Mouse (Mus musculus) left cerebral cortex, adult 18-20 months (tissue): ENCODE data around the gene Mboat2. TPM values are rescaled to one million over a fixed set of nuclear protein-coding genes. Genes with fewer than 3 reads are reported as not detected.

Experiments used
- DNase-seq, 2 experiments: peaks; one replicate each; pipeline ENCODE4 v3.0.0; 2021 to 2022; ENCODE audit warnings: low spot score in 2 of 2, mixed read lengths in 1 of 2
- total RNA-seq, 2 experiments: library from RNA; stranded (reverse); gene quantifications; 2 replicates each; pipeline ENCODE4 v1.2.3; 2021

Gene Mboat2
- total RNA-seq, 2 experiments from 2014 or later = 85.0 to 94.7 TPM

DNA sequence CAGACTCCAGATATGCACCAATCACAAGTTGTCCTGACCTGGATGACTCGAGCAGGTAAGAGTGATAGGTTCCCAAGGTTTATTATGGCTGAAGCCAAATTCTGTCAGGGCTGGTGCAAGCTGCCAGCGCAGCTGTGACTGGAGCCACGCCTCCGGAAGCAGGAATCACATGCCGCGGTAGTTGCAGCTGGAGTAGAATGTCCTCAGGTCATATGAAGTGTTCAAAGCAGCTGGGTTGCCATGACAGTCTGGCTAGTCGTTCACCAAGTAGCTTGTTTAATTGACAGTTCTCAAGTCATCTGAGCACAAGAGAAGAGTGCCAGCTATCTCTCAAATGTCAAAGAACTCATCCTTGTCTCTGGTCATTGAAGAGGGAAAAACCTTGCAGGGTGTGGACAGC is 28.7 kb downstream of the Mboat2 start:
- no peak for DNase-seq

GRCm38 (mm10) chr12:24860436-24860835 is 29.8 kb downstream of the Mboat2 start:
- DNase-seq = no peak

GRCm38 (mm10) chr12:24863762-24864161 is 33.1 kb downstream of the Mboat2 start:
- no peak for DNase-seq

DNA sequence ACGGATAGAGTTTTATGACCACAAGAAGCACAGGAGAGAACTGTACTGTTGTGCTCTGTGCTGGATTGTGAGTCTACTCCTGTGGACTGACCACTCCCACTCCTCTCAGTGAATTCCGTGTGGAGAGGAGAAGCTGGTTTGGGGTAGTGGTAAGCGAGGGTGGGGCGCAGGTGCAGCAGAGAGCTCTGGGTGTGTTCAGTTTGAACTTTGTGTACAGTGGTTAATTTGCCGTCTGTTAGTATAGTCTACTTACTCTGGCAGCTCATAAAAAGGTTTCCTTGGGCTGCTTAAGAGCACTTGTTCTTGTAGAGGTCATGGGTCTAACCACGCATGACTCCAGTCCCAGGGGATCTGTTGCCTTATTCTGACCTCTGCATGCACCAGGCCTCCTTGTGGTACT is 36.0 kb downstream of the Mboat2 start:
- DNase-seq = no peak

DNA sequence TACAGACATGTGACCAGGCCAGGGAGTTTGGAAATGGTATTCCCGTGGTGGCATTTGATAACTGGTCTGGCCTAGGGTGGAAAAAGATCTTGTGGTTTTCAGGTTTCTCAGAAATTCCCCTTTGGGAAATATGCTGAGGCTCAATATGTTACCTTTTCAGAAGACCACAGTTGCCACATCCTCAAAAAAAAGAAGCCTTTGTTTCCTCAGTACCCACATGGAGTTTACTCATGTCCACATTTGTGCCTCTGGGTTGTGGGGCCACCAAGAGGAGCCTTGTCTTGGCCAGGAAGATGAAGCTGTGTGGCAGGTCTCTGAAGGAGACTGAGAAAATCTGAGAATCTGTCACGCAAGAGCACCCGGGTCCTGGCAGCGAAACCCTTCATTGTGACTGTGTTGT is 38.0 kb downstream of the Mboat2 start:
- DNase-seq = no peak

DNA sequence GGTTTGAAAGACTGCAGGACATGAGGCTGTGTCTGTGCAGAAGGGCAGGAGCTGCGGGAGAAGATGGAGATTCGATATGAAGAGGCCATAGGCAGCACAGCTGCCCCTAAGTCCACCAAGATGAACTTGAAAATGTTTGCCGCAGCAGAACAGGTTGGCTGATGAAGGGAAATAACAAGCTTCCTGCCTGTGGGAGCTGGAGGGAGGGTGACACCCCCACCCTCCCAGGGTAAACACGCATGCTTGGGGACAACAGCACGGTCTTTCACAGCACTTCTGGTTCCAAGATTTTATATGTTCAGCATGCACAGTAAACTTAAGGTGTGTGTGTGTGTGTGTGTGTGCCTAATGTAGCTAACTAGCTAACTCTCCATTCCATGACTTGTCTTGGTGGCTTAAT is 38.6 kb downstream of the Mboat2 start:
- no peak for DNase-seq

DNA sequence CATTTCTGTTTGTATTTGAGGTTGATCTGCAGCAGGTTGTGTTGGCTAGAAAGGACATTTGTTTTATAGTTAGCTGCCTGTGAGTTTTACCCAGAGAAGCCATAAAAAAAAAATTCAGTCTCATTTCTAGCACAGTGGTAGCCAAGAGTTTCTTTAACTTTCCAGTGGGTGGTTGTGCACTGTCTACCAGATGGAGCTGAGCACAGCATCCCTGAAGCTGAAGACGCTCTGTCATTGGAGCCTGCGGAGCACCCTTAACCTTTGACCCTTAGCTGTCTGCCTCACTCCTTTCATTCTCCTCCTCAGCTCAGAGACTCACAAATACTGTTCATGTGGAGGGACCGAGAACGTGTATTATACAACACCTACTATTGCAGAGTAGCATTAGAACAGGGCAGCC is 40.2 kb downstream of the Mboat2 start:
- peak in 1 of 2 experiments; percentile 17 for DNase-seq

DNA sequence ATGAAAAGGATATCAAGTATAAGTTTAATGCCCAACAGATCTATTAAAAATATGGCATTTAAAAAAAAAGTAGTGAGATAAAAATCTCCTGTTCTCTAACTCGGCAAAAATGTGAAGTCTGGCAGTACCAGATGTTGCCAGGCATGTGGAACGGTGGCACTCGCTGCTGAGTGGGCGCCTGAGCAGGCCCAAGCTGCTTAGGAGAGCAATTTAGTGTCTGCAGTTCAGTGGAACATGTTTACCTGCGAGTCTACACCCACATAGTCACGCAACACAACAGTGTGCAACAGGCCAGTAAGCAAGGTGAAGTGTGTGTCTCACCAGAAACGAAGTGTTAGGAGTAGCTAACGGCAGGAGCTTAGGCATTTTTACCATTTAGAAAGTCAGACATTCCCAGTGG is 41.6 kb downstream of the Mboat2 start:
- peak; percentile 47 to 72 for DNase-seq

DNA sequence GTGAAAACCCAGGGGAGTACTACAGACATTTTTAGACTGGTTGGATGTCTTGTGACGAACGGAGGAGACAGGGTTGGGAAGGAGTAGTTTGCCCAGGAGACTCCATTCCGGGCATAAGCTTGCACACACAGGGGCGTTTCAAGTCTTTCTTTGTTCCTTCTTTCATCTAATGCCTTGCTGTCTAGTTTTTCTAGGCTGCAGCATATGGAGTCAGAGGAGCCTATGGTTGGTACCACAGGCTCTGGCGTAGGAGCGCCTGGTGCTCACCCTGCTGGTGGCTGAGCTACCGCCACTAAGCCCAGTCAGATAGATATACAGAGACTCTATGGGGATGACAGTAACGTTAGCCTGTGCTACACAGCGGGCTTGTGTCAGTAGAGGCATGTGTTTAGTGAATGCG is 42.0 kb downstream of the Mboat2 start:
- peak; percentile 30 to 45 for DNase-seq

- DNase-seq = no peak
Measured at GRCm38 (mm10) chr12:24875908-24876307, 45.2 kb downstream of the Mboat2 start.

DNA sequence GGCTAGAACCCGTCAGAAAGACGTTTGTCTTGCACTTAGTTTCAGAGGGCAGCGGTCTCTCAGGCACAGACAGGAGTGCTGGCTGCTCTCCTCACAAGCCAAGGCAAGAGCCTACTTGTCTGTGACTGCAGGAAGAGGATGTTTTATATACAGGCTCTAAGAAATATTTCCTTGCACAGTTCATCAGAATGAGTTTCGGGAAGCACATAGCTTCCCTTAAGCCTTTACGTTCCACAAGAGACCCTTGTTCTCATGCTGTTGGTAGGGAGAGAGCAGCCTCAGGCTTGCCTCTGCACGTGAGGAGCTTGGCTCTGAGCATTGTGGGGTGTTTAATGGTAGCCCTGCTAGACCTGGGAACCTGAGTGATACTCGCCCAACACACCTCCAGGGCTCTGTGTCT is 46.6 kb downstream of the Mboat2 start:
- DNase-seq = no peak

- no peak for DNase-seq
Measured at GRCm38 (mm10) chr12:24878090-24878489, 47.4 kb downstream of the Mboat2 start.

- DNase-seq = no peak
Measured at GRCm38 (mm10) chr12:24878735-24879362, 48.2 kb downstream of the Mboat2 start.

DNA sequence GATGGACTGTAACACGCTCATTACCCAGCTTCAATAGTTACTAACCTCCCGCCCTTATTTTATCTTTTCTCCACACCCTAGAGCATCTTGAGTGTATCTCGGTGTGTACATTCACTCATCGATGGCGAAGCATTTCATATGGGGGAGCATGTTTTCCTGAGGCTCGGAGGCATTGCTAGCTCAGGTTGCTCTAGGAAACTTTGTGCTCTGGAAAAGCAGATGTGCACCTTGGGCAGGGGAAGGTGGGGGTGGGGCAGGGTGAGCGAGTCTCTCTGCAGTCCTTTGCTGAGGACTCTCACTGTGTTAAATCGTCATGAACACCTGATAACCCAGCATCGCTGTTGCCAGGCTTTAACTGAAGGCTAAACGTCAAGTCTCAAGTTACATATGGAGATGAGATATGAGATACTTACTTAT is 48.9 kb downstream of the Mboat2 start:
- no peak for DNase-seq

DNA sequence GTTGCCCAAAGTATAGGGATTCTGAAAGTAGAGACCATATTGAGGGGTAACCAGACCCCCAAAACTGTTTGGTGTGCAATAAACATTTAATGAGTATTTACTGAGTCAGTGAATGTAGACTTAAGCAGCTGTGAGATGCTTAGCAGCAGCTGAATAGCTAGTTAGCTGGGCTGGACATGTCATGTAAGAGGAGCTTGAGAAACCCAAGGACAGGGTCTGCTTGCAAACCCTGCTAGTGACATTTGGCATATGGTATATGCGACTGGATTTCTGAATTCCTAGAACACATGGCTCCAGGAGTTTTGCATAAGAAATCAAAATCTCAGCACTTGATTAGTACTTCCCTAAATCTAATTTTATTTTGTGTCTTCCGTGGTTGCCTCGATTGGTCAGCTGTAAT is 52.6 kb downstream of the Mboat2 start:
- DNase-seq = no peak

DNA sequence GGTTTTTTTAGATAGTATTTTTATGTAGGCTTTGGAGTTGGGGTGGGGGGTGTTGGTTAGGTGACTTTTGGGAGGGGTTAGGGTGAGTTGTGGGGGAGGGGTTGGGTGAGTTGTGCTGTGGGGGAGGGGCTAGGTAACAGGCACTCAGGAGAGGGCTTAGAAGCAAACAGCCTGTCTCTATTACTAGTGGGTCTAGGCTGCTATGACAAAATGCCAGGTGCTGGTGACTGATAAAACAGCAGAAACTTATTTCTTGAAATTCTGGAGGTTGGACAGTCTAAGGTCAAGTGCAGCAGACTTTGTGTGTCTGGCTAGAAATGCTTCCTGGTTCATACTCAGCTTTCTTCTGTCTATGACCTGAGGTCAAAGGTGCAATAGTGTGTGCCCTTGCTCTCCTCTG is 56.1 kb downstream of the Mboat2 start:
- DNase-seq = no peak

GRCm38 (mm10) chr12:24889371-24890051 is 58.8 kb downstream of the Mboat2 start:
- no peak for DNase-seq

- DNase-seq = no peak
Measured at GRCm38 (mm10) chr12:24890158-24890557, 59.5 kb downstream of the Mboat2 start.

DNA sequence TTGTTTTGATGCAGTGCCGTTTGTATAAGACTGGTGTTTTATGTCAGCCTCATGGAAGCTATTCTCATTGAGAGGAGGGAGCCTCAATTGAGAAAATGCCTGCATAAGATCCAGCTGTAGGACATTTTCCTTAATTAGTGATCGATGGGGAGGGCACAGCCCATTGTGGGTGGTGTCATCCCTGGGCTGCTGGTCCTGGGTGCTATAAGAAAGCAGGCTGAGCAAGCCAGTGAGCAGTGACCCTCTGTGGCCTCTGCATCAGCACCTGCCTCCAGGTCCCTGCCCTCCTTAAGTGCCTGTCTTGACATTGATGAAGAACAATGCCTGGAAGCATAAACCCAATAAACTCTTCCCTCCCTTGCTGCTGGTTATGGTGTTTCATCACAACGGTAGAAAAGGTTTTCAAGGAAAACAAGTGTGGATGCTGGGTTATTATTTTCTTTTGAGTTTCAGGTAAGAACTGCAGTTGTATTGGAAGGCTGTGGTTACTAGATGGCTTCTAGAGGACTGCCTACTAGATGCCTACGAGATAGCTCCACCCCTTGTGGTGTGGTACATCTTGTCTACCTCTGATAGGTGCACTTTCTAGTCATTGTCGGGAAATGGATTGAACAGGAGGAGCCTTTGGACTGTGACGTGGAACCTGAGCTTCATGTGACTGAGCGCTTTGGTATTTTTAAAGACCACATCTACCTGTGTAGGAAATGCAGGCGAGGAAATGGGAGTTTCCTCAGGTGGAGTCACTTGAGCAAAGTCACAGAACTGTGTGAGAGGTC is 60.2 kb downstream of the Mboat2 start:
- no peak for DNase-seq

- no peak for DNase-seq
Measured at GRCm38 (mm10) chr12:24892536-24892935, 61.9 kb downstream of the Mboat2 start.

- peak; percentile 31 to 40 for DNase-seq
Measured at GRCm38 (mm10) chr12:24893777-24894468, 63.2 kb downstream of the Mboat2 start.

DNA sequence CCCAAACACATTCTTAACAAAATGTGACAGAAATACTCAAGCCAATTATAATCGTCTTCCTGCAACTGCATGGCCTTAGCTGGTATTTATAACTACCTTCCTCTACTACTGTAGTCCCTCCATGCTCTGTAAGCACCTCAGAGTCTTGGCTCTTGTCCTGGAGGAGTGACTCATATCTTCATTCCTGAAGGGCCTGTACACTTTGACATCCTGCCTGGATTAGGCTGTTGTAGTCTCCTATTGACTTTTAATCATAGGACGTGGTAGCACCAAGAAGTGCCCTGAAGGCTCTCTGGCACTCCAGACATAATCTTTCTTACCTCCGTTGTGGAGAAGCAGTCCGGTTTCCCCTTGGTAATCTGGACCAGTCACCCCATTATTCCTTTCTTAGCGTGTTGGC is 64.7 kb downstream of the Mboat2 start:
- no peak for DNase-seq
